Mouse (Mus musculus) forebrain, embryonic 13.5 days (tissue): ENCODE data around the gene Pink1. TPM values are rescaled to one million over a fixed set of nuclear protein-coding genes. Genes with fewer than 3 reads are reported as not detected.
A peak's percentile ranks its signal among the peaks of the same experiment; 100 is the strongest.

Experiments used
- ATAC-seq: fragments of 200-750 bp; cut with Nextera tagmentation; 2 replicates; pipeline ENCODE4 v1.8.0; 2017
- H3K27ac ChIP-seq: fragments of 300-500 bp; sonication (generic); 2 replicates; pipeline ENCODE4 v1.5.1; 2015; ENCODE audit warnings: inconsistent platforms, mild to moderate bottlenecking, moderate library complexity
- H3K27me3 ChIP-seq: fragments of 300-500 bp; sonication (generic); 2 replicates; pipeline ENCODE4 v1.6.1; 2015; ENCODE audit warnings: mild to moderate bottlenecking, inconsistent platforms
- H3K36me3 ChIP-seq: fragments of 300-500 bp; sonication (generic); 2 replicates; pipeline ENCODE4 v1.6.1; 2015; ENCODE audit warnings: mild to moderate bottlenecking, inconsistent platforms; ENCODE audit not compliant: poor library complexity, severe bottlenecking
- H3K4me1 ChIP-seq: fragments of 300-500 bp; sonication (generic); 2 replicates; pipeline ENCODE4 v1.6.1; 2015; ENCODE audit warnings: inconsistent platforms
- H3K4me2 ChIP-seq: fragments of 300-500 bp; sonication (generic); 2 replicates; pipeline ENCODE4 v1.6.1; 2015; ENCODE audit warnings: inconsistent platforms, mild to moderate bottlenecking, moderate library complexity
- H3K4me3 ChIP-seq: fragments of 300-500 bp; sonication (generic); 2 replicates; pipeline ENCODE4 v1.5.1; 2015; ENCODE audit warnings: mild to moderate bottlenecking, inconsistent platforms
- H3K9ac ChIP-seq: fragments of 300-500 bp; sonication (generic); 2 replicates; pipeline ENCODE4 v1.6.1; 2015; ENCODE audit warnings: mild to moderate bottlenecking, inconsistent platforms
- H3K9me3 ChIP-seq: fragments of 300-500 bp; sonication (generic); replicated peaks from 2 replicates; pipeline ENCODE4 v1.6.1; 2016; ENCODE audit warnings: inconsistent platforms
- WGBS: fragments of 180-500 bp; shearing (Covaris S2); methylation state at CpG from one replicate; pipeline ENCODE4 v1.1.7; 2015; 5-methylcytosine and 5-hydroxymethylcytosine counted together
- microRNA-seq: library from miRNA; unstranded; fragments of <30 nt; microRNA quantifications from one replicate; pipeline ENCODE4, GENCODE M21; 2016
- polyA plus RNA-seq: library from polyadenylated mRNA; unstranded; fragments of >200 nt; fragmentation: Nextera tagmentation; extraction: Ambion mirVana; gene quantifications from 2 replicates; pipeline ENCODE4 v1.2.1, GENCODE M21; 2015

Gene Pink1
- polyA plus RNA-seq, 1 experiment from 2014 or later, result 64.2 TPM

DNA sequence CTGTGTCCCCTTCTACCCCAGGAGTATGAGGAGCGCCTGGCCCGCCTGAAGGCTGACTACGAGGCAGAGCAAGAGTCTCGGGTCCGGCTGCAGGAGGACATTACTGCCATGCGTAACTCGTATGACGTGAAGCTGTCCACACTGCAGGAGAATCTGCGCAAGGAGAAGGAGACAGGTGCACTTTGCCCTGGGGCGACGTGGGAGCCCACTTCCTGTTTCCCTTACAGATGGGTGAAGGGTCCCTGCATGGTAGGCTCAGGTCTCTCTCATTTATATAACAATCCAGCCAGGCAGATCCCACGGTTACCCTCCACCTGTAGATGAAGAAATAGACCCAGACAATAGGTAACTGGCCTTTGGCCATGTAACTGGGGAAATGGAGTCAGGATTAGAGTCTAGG is 39.7 kb downstream of the Pink1 start:
- Histone ChIP-seq H3K9ac (no peak overlapping the region), H3K27ac (no peak overlapping the region), H3K4me1 (no peaks in the 10 kb centered on the region), H3K9me3 (no peaks in the 10 kb centered on the region), H3K27me3 (0 out of 2 replicates have a peak, but pooled peaks cover 3% of the 10 kb centered on the region), H3K4me3 (no peak overlapping the region), H3K36me3 (no peaks in the 10 kb centered on the region), H3K4me2 (no peak overlapping the region)
- 90% methylated on average over 12 of the region's 12 CpGs for WGBS
- no peak for ATAC-seq

DNA sequence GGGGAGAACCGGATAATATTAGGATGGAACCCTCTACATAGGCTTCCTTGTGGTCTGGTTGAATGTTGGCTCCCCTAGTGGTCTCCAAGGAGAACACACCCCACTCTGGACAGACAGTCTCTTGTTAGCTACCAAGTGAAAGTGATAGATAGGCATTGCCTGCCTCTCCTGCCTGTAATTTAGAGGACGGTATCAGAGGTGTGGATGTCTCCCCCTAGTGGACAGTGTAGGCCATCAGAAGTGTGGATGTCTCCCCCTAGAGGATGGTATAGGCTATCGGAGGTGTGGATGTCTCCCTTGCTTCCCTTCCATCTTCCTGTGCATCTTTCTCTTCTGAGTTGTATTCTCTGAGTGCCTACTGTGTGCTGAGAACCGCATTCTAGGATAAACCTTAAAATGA is 43.3 kb downstream of the Pink1 start:
- Histone ChIP-seq H3K4me2 (no peak overlapping the region), H3K27me3 (0 out of 2 replicates have a peak, but pooled peaks cover 3% of the 10 kb centered on the region), H3K9ac (no peak overlapping the region), H3K4me1 (no peaks in the 10 kb centered on the region), H3K36me3 (no peaks in the 10 kb centered on the region), H3K4me3 (no peak overlapping the region), H3K9me3 (no peaks in the 10 kb centered on the region), H3K27ac (no peak overlapping the region)
- 30% methylated on average over 4 of the region's 4 CpGs for WGBS
- ATAC-seq, result peak; percentile 45; the same call in 1 of the 2 replicates

DNA sequence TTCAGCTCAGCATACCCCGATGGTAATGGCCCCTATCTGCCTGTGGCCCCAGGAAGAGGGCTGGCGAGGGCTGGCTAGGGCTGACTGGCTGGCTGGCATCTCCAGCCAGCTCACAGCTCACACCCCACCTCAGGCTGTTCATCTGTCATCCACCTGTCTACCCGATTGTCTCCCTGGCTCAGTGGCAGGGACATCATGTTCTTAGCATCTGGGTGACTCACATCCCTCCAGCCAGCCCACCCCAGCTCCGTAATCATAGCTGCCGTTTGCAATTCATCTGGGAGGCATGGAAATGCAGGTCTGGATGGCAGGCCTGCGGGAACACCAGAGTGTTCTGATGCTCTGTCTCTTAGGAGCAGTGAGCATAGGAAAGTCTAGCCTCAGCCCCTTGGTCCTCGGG is 47.8 kb downstream of the Pink1 start:
- no peaks in the 10 kb centered on the region for H3K27me3 ChIP-seq
- no peaks in the 10 kb centered on the region for H3K36me3 ChIP-seq

DNA sequence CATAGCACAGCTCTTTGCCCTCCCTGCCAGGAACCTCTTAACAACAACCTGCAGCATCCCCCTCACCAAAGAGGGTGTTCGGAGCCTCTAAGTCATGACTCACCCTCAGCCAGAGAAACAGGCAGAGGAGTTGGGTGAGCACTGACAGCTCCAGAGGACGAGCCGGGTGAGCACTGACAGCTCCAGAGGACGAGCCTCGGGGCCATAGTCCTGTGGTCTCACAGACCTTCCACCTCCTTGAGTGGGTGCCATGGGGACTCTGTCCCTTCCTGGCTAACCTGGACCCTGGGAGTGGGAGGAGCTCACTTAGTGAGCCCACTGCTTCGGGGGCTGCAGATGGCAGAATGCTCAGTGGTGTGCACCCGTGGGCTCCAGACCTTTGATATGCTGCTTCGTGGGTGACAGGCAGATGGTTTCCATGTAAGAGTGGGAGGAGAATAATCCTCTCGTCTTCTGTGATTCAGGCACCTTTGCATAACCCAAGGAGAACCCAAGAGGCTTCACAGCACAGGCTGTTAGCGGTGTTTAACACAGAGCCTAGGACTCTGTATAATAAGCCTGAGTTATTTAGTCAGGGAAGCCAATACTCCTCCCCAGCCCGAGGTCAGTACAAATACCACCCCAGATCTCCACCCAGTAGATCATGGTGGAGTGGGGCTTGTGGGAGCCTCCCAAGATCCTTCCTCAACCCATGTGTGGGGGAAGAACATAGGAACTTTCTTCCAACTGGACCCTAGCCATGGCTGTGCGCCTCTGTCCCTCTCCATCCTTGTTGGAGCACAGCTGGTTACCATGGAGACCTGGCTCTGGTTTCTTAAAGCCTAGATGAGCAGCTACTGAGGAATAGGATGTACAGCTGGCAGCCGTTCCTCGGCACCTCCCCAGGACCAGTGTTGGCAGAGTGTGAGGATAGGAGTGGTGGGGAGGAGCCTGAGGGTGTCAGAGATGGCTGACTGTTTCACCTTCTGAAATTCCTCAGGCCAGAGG is 53.8 kb downstream of the Pink1 start:
- Histone ChIP-seq H3K36me3 (no peaks in the 10 kb centered on the region), H3K27ac (no peak overlapping the region), H3K9ac (no peak overlapping the region), H3K27me3 (0 out of 2 replicates have a peak, but pooled peaks cover 4% of the 10 kb centered on the region), H3K4me1 (peaks cover 3% of the 10 kb centered on the region; the same call in 1 of the 2 replicates), H3K4me2 (no peak overlapping the region), H3K4me3 (no peak overlapping the region), H3K9me3 (no peaks in the 10 kb centered on the region)
- no peak for ATAC-seq
- WGBS, result 76% methylated on average over 14 of the region's 14 CpGs

More for the DNA sequence above, 47.8 kb downstream of the Pink1 start:
- no peak overlapping the region for H3K9ac ChIP-seq
- no peak overlapping the region for H3K27ac ChIP-seq
- H3K9me3 ChIP-seq, result no peaks in the 10 kb centered on the region
- H3K4me1 ChIP-seq, result no peaks in the 10 kb centered on the region
- no peak overlapping the region for H3K4me2 ChIP-seq
- ATAC-seq, result no peak
- no peak overlapping the region for H3K4me3 ChIP-seq
- WGBS, result 78% methylated on average over 7 of the region's 7 CpGs

- Histone ChIP-seq H3K9me3 (no peaks in the 10 kb centered on the region), H3K27me3 (peaks cover 26% of the 10 kb centered on the region), H3K4me2 (no peak overlapping the region), H3K4me3 (no peak overlapping the region), H3K4me1 (peaks cover 5% of the 10 kb centered on the region), H3K27ac (no peak overlapping the region), H3K36me3 (no peaks in the 10 kb centered on the region), H3K9ac (no peak overlapping the region)
- no peak for ATAC-seq
- 90% methylated on average over 10 of the region's 10 CpGs for WGBS
Measured at GRCm38 (mm10) chr4:138267869-138268268, 58.2 kb downstream of the Pink1 start.

Small RNAs within 50 kb of the gene (microRNA-seq; reads per million reads assigned to microRNA genes)
- gene Gm27646 (not detected), gene Mir7019 (1.1 reads per million)

Other genes with a start within 250 kb of the Pink1 start
- gene Hp1bp3, start 110.0 kb downstream of the Pink1 start, polyA plus RNA-seq, result 235 and 259 TPM in 2 replicates
- gene Sh2d5, start 75.9 kb downstream of the Pink1 start, polyA plus RNA-seq, result 2.5 and 3.0 TPM in 2 replicates
- 0.59 and 0.77 TPM in 2 replicates for gene Kif17, start 75.9 kb downstream of the Pink1 start, polyA plus RNA-seq
- gene Ddost, start 21.6 kb downstream of the Pink1 start, polyA plus RNA-seq, result 176 and 192 TPM in 2 replicates
- 1.9 and 2.2 TPM in 2 replicates for gene Cda, start 41.7 kb upstream of the Pink1 start, polyA plus RNA-seq
- gene Fam43b, start 70.2 kb upstream of the Pink1 start, polyA plus RNA-seq, result 0.84 and 0.96 TPM in 2 replicates
- gene Mul1, start 108.4 kb upstream of the Pink1 start, polyA plus RNA-seq, result 18.6 and 19.2 TPM in 2 replicates
- gene Camk2n1, start 128.0 kb upstream of the Pink1 start, polyA plus RNA-seq, result 6.6 and 6.9 TPM in 2 replicates